ENCODE assay signal across 9 mouse cellular contexts in the genomic region with DNA sequence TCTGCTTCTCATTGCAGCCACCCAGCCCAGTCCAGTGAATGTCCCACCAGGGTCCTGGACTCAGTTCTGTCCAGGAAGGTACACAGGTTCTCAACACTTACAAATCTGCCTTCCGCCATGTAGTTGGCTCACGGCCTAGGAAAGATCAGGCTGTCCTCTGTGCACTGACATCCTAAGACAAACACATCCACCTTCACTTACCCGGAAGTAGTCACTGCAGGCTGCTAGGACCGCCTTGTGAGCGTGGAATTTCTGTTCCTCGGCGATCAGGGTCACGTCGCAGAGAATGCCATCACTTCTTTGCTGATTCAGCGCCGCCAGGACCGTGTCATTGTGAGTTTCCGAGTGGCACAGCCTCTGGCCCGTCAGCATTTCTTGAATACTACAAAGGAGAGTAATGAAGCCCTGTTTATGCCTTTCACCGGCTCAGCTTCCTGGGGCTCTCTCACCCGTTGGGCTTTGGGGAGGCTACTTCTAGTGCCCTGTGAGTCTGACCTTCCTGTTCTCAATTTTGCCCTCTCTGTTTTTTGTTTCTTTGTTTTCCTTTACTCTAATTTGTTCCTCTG. TPM values are rescaled to one million over a fixed set of nuclear protein-coding genes. Genes with fewer than 3 reads are reported as not detected.
A peak's percentile ranks its signal among the peaks of the same experiment; 100 is the strongest.
DNase-seq lines count a peak whose midpoint lies in the region; ATAC-seq and TF ChIP-seq lines count a peak whose summit lies in the region.
"Had no signal": no experiment of that assay in that cellular context is flagged by ENCODE, and none has a peak within 500 bp of the region (broad histone marks: within the 10 kb centered on the region; RNA-seq: fewer than 3 reads in every experiment).

No protein-coding gene starts in this region.

- H3K9ac ChIP-seq in kidney, embryonic 14.5 days (ENCODE audit: low read depth, low read length) = no peak overlapping the region
- H3K9ac ChIP-seq in forebrain, embryonic 11.5 days (ENCODE audit: low read length) = peak overlapping the region; percentile 0; the same call in 1 of the 2 replicates
- H3K9ac ChIP-seq in midbrain, embryonic 12.5 days (replicated peaks) = no peak overlapping the region

- no peak for TF ChIP-seq POLR2A in kidney, adult 2 months (IDR thresholded peaks at IDR 0.05; ENCODE audit: low read depth, low read length)

- no peak for TF ChIP-seq CTCF in kidney, adult 2 months (conservative IDR thresholded peaks at IDR 0.05; ENCODE audit: insufficient read depth, insufficient read length, low read depth, low read length)

- no peak overlapping the region for H3K4me3 ChIP-seq in kidney, embryonic 14.5 days (ENCODE audit: low read length)
- no peak overlapping the region for H3K4me3 ChIP-seq in kidney, adult 2 months (ENCODE audit: insufficient read depth, low read depth, low read length)
- H3K4me3 ChIP-seq in forebrain, embryonic 11.5 days (ENCODE audit: low read depth, low read length) = no peak overlapping the region
- peak overlapping the region; percentile 15; the same call in 1 of the 2 replicates for H3K4me3 ChIP-seq in midbrain, embryonic 12.5 days

- no peak for DNase-seq in kidney, adult 2 months
- peak; percentile 35 for DNase-seq in R1 (ENCODE audit: low read depth, low spot score)
- no peak for DNase-seq in forebrain, embryonic 11.5 days (ENCODE audit: low spot score)
- DNase-seq in layer of hippocampus, postnatal 10 days (ENCODE audit: low spot score in 2 of 2) = no peak
- DNase-seq in spleen, adult 18-20 months = no peak
- DNase-seq in layer of hippocampus, adult 8-10 months (ENCODE audit: low spot score in 2 of 2) = no peak

- no peak overlapping the region for H3K27ac ChIP-seq in kidney, embryonic 14.5 days (ENCODE audit: low read depth, low read length)
- no peak overlapping the region for H3K27ac ChIP-seq in kidney, adult 2 months (ENCODE audit: insufficient read depth, low read depth, low read length)
- no peak overlapping the region for H3K27ac ChIP-seq in forebrain, embryonic 11.5 days (ENCODE audit: low read depth, low read length)
- H3K27ac ChIP-seq in midbrain, embryonic 12.5 days (replicated peaks) = no peak overlapping the region
- H3K27ac ChIP-seq: kidney, postnatal 0 days had no signal

- H3K27me3 ChIP-seq in kidney, embryonic 14.5 days (ENCODE audit: control insufficient read depth, insufficient read depth, low read length) = no peaks in the 10 kb centered on the region
- H3K27me3 ChIP-seq in kidney, adult 2 months (replicated peaks; ENCODE audit: control insufficient read depth, insufficient read depth, low read length) = no peaks in the 10 kb centered on the region
- H3K27me3 ChIP-seq in forebrain, embryonic 11.5 days (ENCODE audit: control insufficient read depth, insufficient read depth, low read length) = no peaks in the 10 kb centered on the region
- no peaks in the 10 kb centered on the region for H3K27me3 ChIP-seq in midbrain, embryonic 12.5 days

- no peaks in the 10 kb centered on the region for H3K4me1 ChIP-seq in kidney, embryonic 14.5 days (ENCODE audit: control insufficient read depth, insufficient read depth, low read length)
- no peaks in the 10 kb centered on the region for H3K4me1 ChIP-seq in kidney, adult 2 months (ENCODE audit: control insufficient read depth, insufficient read depth, low read length)
- H3K4me1 ChIP-seq in forebrain, embryonic 11.5 days (replicated peaks; ENCODE audit: control insufficient read depth, insufficient read depth, low read length) = no peaks in the 10 kb centered on the region; the same call in 1 of the 2 replicates
- peaks cover 12% of the 10 kb centered on the region for H3K4me1 ChIP-seq in midbrain, embryonic 12.5 days

- no peak overlapping the region; the same call in 1 of the 2 replicates for H3K4me2 ChIP-seq in kidney, embryonic 14.5 days (replicated peaks; ENCODE audit: low read depth, low read length)
- peak overlapping the region; percentile 19; the same call in 1 of the 2 replicates for H3K4me2 ChIP-seq in forebrain, embryonic 11.5 days (ENCODE audit: low read depth, low read length, severe bottlenecking)
- H3K4me2 ChIP-seq in midbrain, embryonic 12.5 days (replicated peaks) = peak overlapping the region; percentile 36

- H3K36me3 ChIP-seq in kidney, embryonic 14.5 days (ENCODE audit: control insufficient read depth, insufficient read depth, low read length) = no peaks in the 10 kb centered on the region
- H3K36me3 ChIP-seq in kidney, adult 2 months (ENCODE audit: control insufficient read depth, insufficient read depth, low read length) = no peaks in the 10 kb centered on the region
- H3K36me3 ChIP-seq in forebrain, embryonic 11.5 days (ENCODE audit: control insufficient read depth, insufficient read depth, low read length) = no peaks in the 10 kb centered on the region
- no peaks in the 10 kb centered on the region for H3K36me3 ChIP-seq in midbrain, embryonic 12.5 days

- 0 out of 2 replicates have a peak, but pooled peaks have one; percentile 12 for ATAC-seq in kidney, embryonic 14.5 days (ENCODE audit: low FRiP score, low TSS enrichment)
- ATAC-seq in forebrain, embryonic 11.5 days (replicated peaks; ENCODE audit: low FRiP score) = peak; percentile 51
- peak; percentile 48; the same call in 1 of the 2 replicates for ATAC-seq in midbrain, embryonic 12.5 days (ENCODE audit: low FRiP score, low read depth)

- 56% methylated on average over 16 of the region's 16 CpGs for WGBS in kidney, embryonic 14.5 days
- WGBS in kidney, adult 2 months = 44% methylated on average over 16 of the region's 16 CpGs
- WGBS in forebrain, embryonic 11.5 days = 17% methylated on average over 16 of the region's 16 CpGs
- WGBS in midbrain, embryonic 12.5 days = 19% methylated on average over 16 of the region's 16 CpGs

- H3K9me3 ChIP-seq in kidney, embryonic 14.5 days (ENCODE audit: control insufficient read depth, low read length) = no peaks in the 10 kb centered on the region
- no peaks in the 10 kb centered on the region for H3K9me3 ChIP-seq in forebrain, embryonic 11.5 days (ENCODE audit: control insufficient read depth, low read length)
- no peaks in the 10 kb centered on the region for H3K9me3 ChIP-seq in midbrain, embryonic 12.5 days

RNA-seq across cellular contexts. Expression of gene Klhl32, which starts 58.4 kb away (rescaled TPM):
- polyA plus RNA-seq in kidney, embryonic 14.5 days (2014; fragmentation: Nextera tagmentation; extraction: Ambion mirVana) = 2.5 and 3.0 TPM in 2 replicates
- 1.9 and 2.1 TPM in 2 replicates for polyA plus RNA-seq in kidney, adult 2 months (2012; rRNA removed)
- polyA plus RNA-seq in forebrain, embryonic 11.5 days (2014; fragmentation: Nextera tagmentation; extraction: Ambion mirVana) = 5.7 and 7.5 TPM in 2 replicates
- polyA plus RNA-seq in midbrain, embryonic 12.5 days (2016; fragmentation: Nextera tagmentation; extraction: Ambion mirVana) = 10.9 and 12.5 TPM in 2 replicates
- 10 to 100 TPM; 20.3 to 22.4 TPM for total RNA-seq in layer of hippocampus, postnatal 10 days (2021)
- total RNA-seq in layer of hippocampus, adult 8-10 months (2022) = 10 to 100 TPM; 16.5 to 20.4 (median 18.2) TPM
